Mouse (Mus musculus) intestine, embryonic 14.5 days (tissue): ENCODE measurements around the gene Gpam. TPM values are rescaled to one million over a fixed set of nuclear protein-coding genes. Genes with fewer than 3 reads are reported as not detected.

Experiments
- ATAC-seq: fragments of 200-750 bp; cut with Nextera tagmentation; replicated peaks from 2 replicates; pipeline ENCODE4 v1.8.0; 2017; ENCODE audit warnings: low read depth, moderate number of reproducible peaks, moderate TSS enrichment, moderate library complexity; ENCODE audit not compliant: low FRiP score, low TSS enrichment
- DNase-seq: peaks from one replicate; pipeline ENCODE4 v3.0.0-alpha.2; 2018; ENCODE audit warnings: low spot score
- H3K27ac ChIP-seq: fragments of 300-500 bp; sonication (generic); 2 replicates; pipeline ENCODE4 v1.5.1; 2014; ENCODE audit warnings: low read depth, mild to moderate bottlenecking, control low read depth
- H3K27me3 ChIP-seq: fragments of 300-500 bp; sonication (generic); replicated peaks from 2 replicates; pipeline ENCODE4 v1.6.1; 2014; ENCODE audit warnings: low read length, control low read depth; ENCODE audit not compliant: control insufficient read depth, insufficient read depth
- H3K36me3 ChIP-seq: fragments of 300-500 bp; sonication (generic); 2 replicates; pipeline ENCODE4 v1.6.1; 2014; ENCODE audit warnings: low read length, control low read depth; ENCODE audit not compliant: control insufficient read depth, insufficient read depth
- H3K4me1 ChIP-seq: fragments of 300-500 bp; sonication (generic); replicated peaks from 2 replicates; pipeline ENCODE4 v1.6.1; 2014; ENCODE audit warnings: low read length, control low read depth, mixed read lengths; ENCODE audit not compliant: control insufficient read depth, insufficient read depth
- H3K4me2 ChIP-seq: fragments of 300-500 bp; sonication (generic); 2 replicates; pipeline ENCODE4 v1.6.1; 2014; ENCODE audit warnings: low read length
- H3K4me3 ChIP-seq: fragments of 300-500 bp; sonication (generic); 2 replicates; pipeline ENCODE4 v1.5.1; 2014; ENCODE audit warnings: low read depth, low read length, control low read depth, mixed read lengths
- H3K9ac ChIP-seq: fragments of 300-500 bp; sonication (generic); 2 replicates; pipeline ENCODE4 v1.6.1; 2014; ENCODE audit warnings: mild to moderate bottlenecking, low read length
- H3K9me3 ChIP-seq: fragments of 300-500 bp; sonication (generic); 2 replicates; pipeline ENCODE4 v1.6.1; 2016; ENCODE audit warnings: low read length, control low read depth; ENCODE audit not compliant: control insufficient read depth
- WGBS: fragments of 180-500 bp; shearing (Covaris S2); extraction: QIAGEN DNeasy Blood & Tissue Kit; methylation state at CpG from one replicate; pipeline ENCODE4 v1.1.7; 2014; 5-methylcytosine and 5-hydroxymethylcytosine counted together
- polyA plus RNA-seq: library from polyadenylated mRNA; unstranded; fragments of >200 nt; fragmentation: Nextera tagmentation; extraction: Ambion mirVana; gene quantifications from 2 replicates; pipeline ENCODE4 v1.2.1, GENCODE M21; 2014

Gene Gpam
- polyA plus RNA-seq, 1 experiment from 2014 or later: 22.6 TPM

- WGBS: 18% methylated on average over 3 of the region's 3 CpGs
- no peak; the same call in 1 of the 2 replicates for ATAC-seq
Measured at GRCm38 (mm10) chr19:55107896-55108295, 19.1 kb downstream of the Gpam start.

DNA sequence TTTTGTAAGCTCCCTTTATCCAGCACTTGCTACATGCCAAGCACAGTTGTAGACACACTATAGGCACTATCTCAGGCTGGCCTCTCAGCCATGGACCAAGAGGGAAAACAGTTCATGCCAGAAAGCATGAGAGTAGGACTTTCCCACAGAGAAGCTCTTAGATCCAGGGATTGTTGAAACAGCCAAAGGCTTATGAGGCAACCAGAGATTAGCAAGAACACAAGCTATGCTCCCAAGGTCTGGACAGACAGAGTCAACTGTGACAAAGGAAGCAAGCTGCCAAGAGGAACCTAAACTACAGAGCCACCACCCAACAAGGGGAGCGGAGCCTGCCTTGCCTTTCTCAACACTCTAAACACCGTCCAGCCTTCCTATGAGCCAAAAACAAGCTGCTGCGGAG, 21.1 kb downstream of the Gpam start:
- no peak overlapping the region for H3K4me2 ChIP-seq
- H3K27ac ChIP-seq: no peak overlapping the region
- H3K27me3 ChIP-seq: no peaks in the 10 kb centered on the region
- no peak overlapping the region for H3K9ac ChIP-seq
- H3K4me3 ChIP-seq: no peak overlapping the region
- H3K9me3 ChIP-seq: no peaks in the 10 kb centered on the region
- DNase-seq: no peak
- H3K36me3 ChIP-seq: no peaks in the 10 kb centered on the region
- H3K4me1 ChIP-seq: no peaks in the 10 kb centered on the region
- 90% methylated on average over 3 of the region's 3 CpGs for WGBS
- ATAC-seq: no peak

More at GRCm38 (mm10) chr19:55107896-55108295, 19.1 kb downstream of the Gpam start:
- no peaks in the 10 kb centered on the region for H3K4me1 ChIP-seq
- no peak overlapping the region for H3K4me2 ChIP-seq
- no peak overlapping the region for H3K9ac ChIP-seq
- no peaks in the 10 kb centered on the region for H3K27me3 ChIP-seq
- DNase-seq: no peak
- H3K4me3 ChIP-seq: no peak overlapping the region
- no peaks in the 10 kb centered on the region for H3K36me3 ChIP-seq
- no peak overlapping the region for H3K27ac ChIP-seq
- no peaks in the 10 kb centered on the region for H3K9me3 ChIP-seq

GRCm38 (mm10) chr19:55103081-55103830, 23.8 kb downstream of the Gpam start:
- H3K9me3 ChIP-seq: no peaks in the 10 kb centered on the region
- ATAC-seq: no peak
- no peak overlapping the region for H3K9ac ChIP-seq
- no peak overlapping the region for H3K4me2 ChIP-seq
- DNase-seq: no peak
- no peak overlapping the region for H3K27ac ChIP-seq
- no peaks in the 10 kb centered on the region for H3K36me3 ChIP-seq
- no peaks in the 10 kb centered on the region for H3K27me3 ChIP-seq
- peaks cover 11% of the 10 kb centered on the region for H3K4me1 ChIP-seq
- 53% methylated on average over 11 of the region's 11 CpGs for WGBS
- H3K4me3 ChIP-seq: no peak overlapping the region

GRCm38 (mm10) chr19:55101659-55102058, 25.4 kb downstream of the Gpam start:
- H3K27ac ChIP-seq: no peak overlapping the region
- no peaks in the 10 kb centered on the region for H3K9me3 ChIP-seq
- no peak for DNase-seq
- no peak overlapping the region for H3K4me2 ChIP-seq
- no peak overlapping the region for H3K9ac ChIP-seq
- H3K4me3 ChIP-seq: no peak overlapping the region
- H3K36me3 ChIP-seq: no peaks in the 10 kb centered on the region
- H3K27me3 ChIP-seq: no peaks in the 10 kb centered on the region
- peaks cover 14% of the 10 kb centered on the region for H3K4me1 ChIP-seq
- 76% methylated on average over 4 of the region's 4 CpGs for WGBS
- ATAC-seq: no peak

GRCm38 (mm10) chr19:55100227-55101140, 26.6 kb downstream of the Gpam start:
- peak overlapping the region; percentile 77 for H3K4me3 ChIP-seq
- WGBS: 78% methylated on average over 2 of the region's 2 CpGs
- H3K9me3 ChIP-seq: no peaks in the 10 kb centered on the region
- H3K4me1 ChIP-seq: peaks cover 14% of the 10 kb centered on the region
- peak overlapping the region; percentile 89 for H3K4me2 ChIP-seq
- H3K27me3 ChIP-seq: no peaks in the 10 kb centered on the region
- peak overlapping the region; percentile 81; the same call in 1 of the 2 replicates for H3K9ac ChIP-seq
- DNase-seq (no peak), ATAC-seq (no peak)
- peaks cover 11% of the 10 kb centered on the region for H3K36me3 ChIP-seq
- H3K27ac ChIP-seq: no peak overlapping the region

GRCm38 (mm10) chr19:55099184-55100160, 27.6 kb downstream of the Gpam start:
- DNase-seq (peak; percentile 94), ATAC-seq (peak; percentile 91)
- Histone ChIP-seq H3K27ac (peak overlapping the region; percentile 68), H3K4me2 (peak overlapping the region; percentile 89), H3K27me3 (no peaks in the 10 kb centered on the region), H3K9me3 (no peaks in the 10 kb centered on the region), H3K4me1 (peaks cover 14% of the 10 kb centered on the region), H3K9ac (peak overlapping the region; percentile 81), H3K4me3 (peak overlapping the region; percentile 77), H3K36me3 (peaks cover 12% of the 10 kb centered on the region)
- 1% methylated on average over 36 of the region's 69 CpGs for WGBS

GRCm38 (mm10) chr19:55098409-55099183, 28.4 kb downstream of the Gpam start:
- Histone ChIP-seq H3K36me3 (peaks cover 16% of the 10 kb centered on the region), H3K4me3 (peak overlapping the region; percentile 77), H3K4me2 (peak overlapping the region; percentile 89), H3K4me1 (peaks cover 14% of the 10 kb centered on the region), H3K9ac (peak overlapping the region; percentile 81), H3K27me3 (no peaks in the 10 kb centered on the region), H3K27ac (peak overlapping the region; percentile 68), H3K9me3 (no peaks in the 10 kb centered on the region)
- peak; percentile 82 for DNase-seq
- ATAC-seq: peak; percentile 40; the same call in 1 of the 2 replicates
- WGBS: 1% methylated on average over 30 of the region's 30 CpGs
